ENCODE assay signal across 8 mouse cellular contexts in genomic region chr10:3996170-3996876, GRCm38 (mm10). TPM values are rescaled to one million over a fixed set of nuclear protein-coding genes. Genes with fewer than 3 reads are reported as not detected.
DNase-seq lines count a peak whose midpoint lies in the region; ATAC-seq and TF ChIP-seq lines count a peak whose summit lies in the region.

No protein-coding gene starts in this region.

- TF ChIP-seq POLR2A in limb, embryonic 14.5 days (IDR thresholded peaks at IDR 0.05; ENCODE audit: borderline replicate concordance, extremely low read depth, insufficient read depth, insufficient read length), result no peak

- H3K4me2 ChIP-seq in limb, embryonic 14.5 days (replicated peaks; ENCODE audit: low read depth, low read length, severe bottlenecking), result no peak overlapping the region
- no peak overlapping the region for H3K4me2 ChIP-seq in midbrain, postnatal 0 days (ENCODE audit: low read depth, low read length, poor library complexity, severe bottlenecking)

- peak; percentile 83 for DNase-seq in 3T3-L1 (ENCODE audit: low read depth, low spot score)
- DNase-seq in adrenal gland, adult 2 months, result peak; percentile 48
- DNase-seq in embryo, embryonic 9.5 days (ENCODE audit: extremely low spot score), result peak; percentile 74
- DNase-seq in kidney, adult 9 months, result peak; percentile 67
- DNase-seq in limb, embryonic 14.5 days (ENCODE audit: low spot score), result peak; percentile 81
- peak; percentile 88 for DNase-seq in midbrain, postnatal 0 days (ENCODE audit: low spot score)
- DNase-seq in spleen, postnatal 36 days (ENCODE audit: low spot score in 2 of 2), result peak; percentile 34 to 60

- H3K4me3 ChIP-seq in limb, embryonic 14.5 days (replicated peaks; ENCODE audit: low read length), result no peak overlapping the region
- no peak overlapping the region for H3K4me3 ChIP-seq in midbrain, postnatal 0 days (ENCODE audit: low read depth, low read length)

- 50% methylated on average over 15 of the region's 15 CpGs for WGBS in limb, embryonic 14.5 days
- 53% methylated on average over 15 of the region's 15 CpGs for WGBS in midbrain, postnatal 0 days

- no peak overlapping the region for H3K27ac ChIP-seq in limb, embryonic 14.5 days (replicated peaks; ENCODE audit: low read depth, low read length)
- H3K27ac ChIP-seq in midbrain, postnatal 0 days (ENCODE audit: low read depth, low read length), result no peak overlapping the region

- H3K9me3 ChIP-seq in limb, embryonic 14.5 days (ENCODE audit: control insufficient read depth, low read length), result no peaks in the 10 kb centered on the region
- no peaks in the 10 kb centered on the region for H3K9me3 ChIP-seq in midbrain, postnatal 0 days (ENCODE audit: low read length)

- TF ChIP-seq CTCF in midbrain, postnatal 0 days (IDR thresholded peaks at IDR 0.05), result peak; percentile 89

- H3K9ac ChIP-seq in limb, embryonic 14.5 days (ENCODE audit: low read depth, low read length, severe bottlenecking), result no peak overlapping the region
- no peak overlapping the region for H3K9ac ChIP-seq in midbrain, postnatal 0 days (replicated peaks; ENCODE audit: low read length, poor library complexity, severe bottlenecking)

- peaks cover 7% of the 10 kb centered on the region for H3K36me3 ChIP-seq in limb, embryonic 14.5 days (ENCODE audit: control insufficient read depth, insufficient read depth, low read length)
- H3K36me3 ChIP-seq in midbrain, postnatal 0 days (ENCODE audit: insufficient read depth, low read length), result peaks cover 1% of the 10 kb centered on the region

- peak; percentile 77 for ATAC-seq in granulocyte monocyte progenitor cell, adult 5-6 weeks (replicated peaks; ENCODE audit: poor library complexity, severe bottlenecking)
- ATAC-seq in limb, embryonic 14.5 days (ENCODE audit: low FRiP score, low read depth), result peak; percentile 70
- peak; percentile 81 for ATAC-seq in midbrain, postnatal 0 days (ENCODE audit: low FRiP score)

- no peaks in the 10 kb centered on the region for H3K27me3 ChIP-seq in limb, embryonic 14.5 days (ENCODE audit: control insufficient read depth, insufficient read depth, low read length)
- no peaks in the 10 kb centered on the region for H3K27me3 ChIP-seq in midbrain, postnatal 0 days (ENCODE audit: insufficient read depth, low read length)

- no peaks in the 10 kb centered on the region for H3K4me1 ChIP-seq in limb, embryonic 14.5 days (ENCODE audit: control insufficient read depth, insufficient read depth, low read length)
- H3K4me1 ChIP-seq in midbrain, postnatal 0 days (ENCODE audit: insufficient read depth, low read length), result no peaks in the 10 kb centered on the region

RNA-seq across cellular contexts. Expression of gene Mthfd1l, which starts 23.4 kb away (rescaled TPM):
- 1 to 10 TPM; 2.7 to 5.4 TPM for total RNA-seq in adrenal gland, adult 2 months (2021)
- polyA plus RNA-seq in adrenal gland, adult 2 months (2012; rRNA removed), result 1.8 and 2.3 TPM in 2 replicates
- 41.7 and 50.0 TPM in 2 replicates for total RNA-seq in granulocyte monocyte progenitor cell, adult 5-6 weeks (2014; fragmentation: Nextera tagmentation)
- 105 and 111 TPM in 2 replicates for total RNA-seq in granulocyte monocyte progenitor cell, adult 5-6 weeks (2017)
- polyA plus RNA-seq in limb, embryonic 14.5 days (2012; rRNA removed), result 8.2 and 10.2 TPM in 2 replicates
- 10.1 and 10.4 TPM in 2 replicates for polyA plus RNA-seq in limb, embryonic 14.5 days (2014; fragmentation: Nextera tagmentation; extraction: Ambion mirVana)
- 9.2 and 10.3 TPM in 2 replicates for total RNA-seq in midbrain, postnatal 0 days (2014; rRNA removed)
- 7.9 and 8.6 TPM in 2 replicates for polyA plus RNA-seq in midbrain, postnatal 0 days (2015; fragmentation: Nextera tagmentation; extraction: Ambion mirVana)
